In the genomic region with DNA sequence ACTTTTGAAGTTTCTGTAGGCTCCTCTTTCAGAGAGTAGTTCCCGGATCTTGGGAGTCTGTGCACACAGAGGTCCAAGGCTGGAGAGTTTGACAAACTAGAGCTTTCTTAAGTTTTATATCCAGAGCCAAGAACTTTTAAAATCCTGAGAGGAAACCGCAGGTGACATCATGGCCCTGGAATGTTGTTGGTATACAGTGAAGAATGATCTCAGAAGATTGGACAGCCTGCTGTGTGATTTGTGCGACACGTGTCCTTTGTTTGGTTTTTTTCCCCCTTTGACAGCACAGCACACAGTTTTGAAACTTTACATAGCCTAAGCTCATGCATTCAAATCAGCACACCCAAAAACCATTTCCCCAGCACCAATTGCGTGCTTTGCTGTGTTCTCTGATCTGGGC, we compare ENCODE assay signal across 8 mouse cellular contexts.
DNase-seq lines count a peak whose midpoint lies in the region; ATAC-seq and TF ChIP-seq lines count a peak whose summit lies in the region.
"Had no signal": no experiment of that assay in that cellular context is flagged by ENCODE, and none has a peak within 500 bp of the region (broad histone marks: within the 10 kb centered on the region; RNA-seq: fewer than 3 reads in every experiment).

No protein-coding gene starts in this region.

- dilution Hi-C loops in CH12.LX (cut with MboI; ENCODE audit: extremely low pct_ligation_motif_present, extremely low pct_unique_long_range_greater_than_20kb, low sequenced_read_pairs), result no loop called here

- H3K27ac ChIP-seq in CH12.LX (ENCODE audit: insufficient read depth, low read depth), result no peak overlapping the region
- H3K27ac ChIP-seq in limb, embryonic 13.5 days, result peak overlapping the region; percentile 35
- H3K27ac ChIP-seq: liver, embryonic 13.5 days had no signal

- H3K4me3 ChIP-seq in CH12.LX (replicated peaks in 1 of 3; ENCODE audit: low read depth in 2 of 3, low read length in 2 of 3, poor library complexity in 1 of 3), result no peak overlapping the region
- no peak overlapping the region for H3K4me3 ChIP-seq in limb, embryonic 13.5 days
- H3K4me3 ChIP-seq: liver, embryonic 13.5 days had no signal

- no peak overlapping the region for H3K9ac ChIP-seq in CH12.LX (ENCODE audit: insufficient read depth, low read depth)
- H3K9ac ChIP-seq in limb, embryonic 13.5 days, result no peak overlapping the region
- H3K9ac ChIP-seq: liver, embryonic 13.5 days had no signal

- WGBS in limb, embryonic 13.5 days, result 42% methylated on average over 5 of the region's 5 CpGs

- peaks cover 0 to 14% of the 10 kb centered on the region in 2 experiments for H3K36me3 ChIP-seq in CH12.LX (replicated peaks in 1 of 2; ENCODE audit: control insufficient read depth in 1 of 2, insufficient read depth in 1 of 2, low read length in 1 of 2)
- H3K36me3 ChIP-seq in limb, embryonic 13.5 days, result no peaks in the 10 kb centered on the region
- H3K36me3 ChIP-seq: liver, embryonic 13.5 days had no signal

- peaks cover 8% of the 10 kb centered on the region for H3K79me2 ChIP-seq in CH12.LX (replicated peaks; ENCODE audit: control insufficient read depth, extremely low read depth, insufficient read depth, poor library complexity, severe bottlenecking)

- no peak overlapping the region for H3K4me2 ChIP-seq in CH12.LX (ENCODE audit: insufficient read depth, low read depth, poor library complexity, severe bottlenecking)
- no peak overlapping the region; the same call in 1 of the 2 replicates for H3K4me2 ChIP-seq in limb, embryonic 13.5 days (replicated peaks)
- H3K4me2 ChIP-seq: liver, embryonic 13.5 days had no signal

- 0 out of 2 replicates have a peak, but pooled peaks have one; percentile 44 for ATAC-seq in limb, embryonic 13.5 days (ENCODE audit: low FRiP score, low read depth)

- H3K27me3 ChIP-seq in CH12.LX (replicated peaks), result no peaks in the 10 kb centered on the region
- no peaks in the 10 kb centered on the region for H3K27me3 ChIP-seq in limb, embryonic 13.5 days
- H3K27me3 ChIP-seq: liver, embryonic 13.5 days had no signal

- TF ChIP-seq RAD21 in CH12.LX (IDR thresholded peaks at IDR 0.05; ENCODE audit: low read depth, low read length), result no peak

- H3K9me3 ChIP-seq in CH12.LX (replicated peaks; ENCODE audit: low read length), result no peaks in the 10 kb centered on the region
- no peaks in the 10 kb centered on the region for H3K9me3 ChIP-seq in limb, embryonic 13.5 days
- H3K9me3 ChIP-seq: liver, embryonic 13.5 days had no signal

- DNase-seq in CH12.LX (ENCODE audit: extremely low read depth) (peak; percentile 17), adipocyte (ENCODE audit: low spot score) (peak; percentile 69)
- DNase-seq in heart, adult 18-20 months, result peak; percentile 74 to 77
- DNase-seq in left cerebral cortex, adult 11 months (ENCODE audit: low spot score), result no peak
- no peak for DNase-seq in frontal cortex, postnatal 25 days (ENCODE audit: low spot score in 2 of 2)
- no peak for DNase-seq in spleen, postnatal 14 days (ENCODE audit: low spot score in 2 of 2)
- DNase-seq: liver, embryonic 13.5 days had no signal

- no peak for TF ChIP-seq POLR2A in CH12.LX (IDR thresholded peaks at IDR 0.05; ENCODE audit: low read depth, low read length)

- TF ChIP-seq CTCF in CH12.LX (conservative IDR thresholded peaks at IDR 0.05 in 1 of 2, IDR thresholded peaks at IDR 0.05 in 1 of 2; ENCODE audit: low read depth in 2 of 2, low read length in 2 of 2), result no peak

- H3K4me1 ChIP-seq in CH12.LX (ENCODE audit: control insufficient read depth in 1 of 2, insufficient read depth in 2 of 2), result peaks cover 5 to 40% of the 10 kb centered on the region in 2 experiments; a peak in 3 of 4 replicates
- H3K4me1 ChIP-seq in limb, embryonic 13.5 days, result peaks cover 41% of the 10 kb centered on the region

- in situ Hi-C loops in CH12.LX (cut with MboI; ENCODE audit: low pct_ligation_motif_present, low pct_unique_long_range_greater_than_20kb, low sequenced_read_pairs), result no loop called here

- TF ChIP-seq EP300 in CH12.LX (IDR thresholded peaks at IDR 0.05; ENCODE audit: low read length), result 0 out of 2 replicates have a peak, but pooled peaks have one; percentile 15

TF ChIP-seq in CH12.LX, 34 proteins besides CTCF, POLR2A, EP300 and RAD21:
- TF ChIP-seq MXI1 (IDR thresholded peaks at IDR 0.05; ENCODE audit: low read depth, low read length) (peak; percentile 60; the same call in 1 of the 2 replicates), MAX (IDR thresholded peaks at IDR 0.05; ENCODE audit: low read length) (peak; percentile 51; the same call in 1 of the 2 replicates), SIN3A (IDR thresholded peaks at IDR 0.05; ENCODE audit: low read length) (peak; percentile 60; the same call in 1 of the 2 replicates), KAT2A (IDR thresholded peaks at IDR 0.05; ENCODE audit: insufficient replicate concordance, low read length) (no peak), MEF2A (IDR thresholded peaks at IDR 0.05; ENCODE audit: borderline replicate concordance, low read depth, low read length) (no peak), BHLHE40 (IDR thresholded peaks at IDR 0.05; ENCODE audit: low read depth, low read length) (0 out of 2 replicates have a peak, but pooled peaks have one; percentile 11), MYC (IDR thresholded peaks at IDR 0.05; ENCODE audit: low read depth, low read length) (no peak)
TF ChIP-seq in CH12.LX: peak in this region for 4.

Comparison
In these comparisons a context has a peak if more than half of its experiments do, and no peak if none do; other contexts are left out.
1. DNase-seq: peak in CH12.LX (single experiment), adipocyte (single experiment) and heart, adult 18-20 months (2 of 2); none in left cerebral cortex, adult 11 months (single experiment), frontal cortex, postnatal 25 days (0 of 2) and spleen, postnatal 14 days (0 of 2).